ENCODE assay signal across 9 mouse cellular contexts in the genomic region with DNA sequence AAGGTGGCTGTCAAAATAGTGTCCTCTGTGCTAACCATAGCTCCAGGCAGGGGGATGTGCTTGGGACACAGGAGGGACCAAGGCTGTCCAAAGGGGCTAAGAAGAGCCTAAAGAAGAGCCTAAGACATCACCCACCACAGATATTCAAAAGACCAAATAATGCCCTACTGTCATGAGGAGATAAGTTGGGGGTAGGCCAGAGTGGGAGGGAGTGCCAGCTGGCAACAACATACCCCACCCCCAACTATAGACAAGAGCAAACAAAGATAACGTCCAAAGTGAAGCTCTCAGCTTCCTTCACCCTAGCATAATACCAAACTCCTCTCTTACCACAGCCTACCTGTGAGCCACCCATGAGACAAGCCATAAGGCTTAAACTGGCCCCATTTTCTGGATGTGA.
DNase-seq lines count a peak whose midpoint lies in the region; ATAC-seq and TF ChIP-seq lines count a peak whose summit lies in the region.
"Had no signal": no experiment of that assay in that cellular context is flagged by ENCODE, and none has a peak within 500 bp of the region (broad histone marks: within the 10 kb centered on the region; RNA-seq: fewer than 3 reads in every experiment).

No protein-coding gene starts in this region.

- DNase-seq in MEL (ENCODE audit: low read depth, low spot score), result peak; percentile 47
- DNase-seq in hindbrain, postnatal 0 days (ENCODE audit: low spot score), result no peak
- no peak for DNase-seq in frontal cortex, postnatal 14 days (ENCODE audit: low spot score in 2 of 2)
- DNase-seq in right cerebral cortex, postnatal 4 days, result no peak
- no peak for DNase-seq in Muller cell, postnatal 12 days (ENCODE audit: inconsistent ontology term)

- TF ChIP-seq CTCF in intestine, postnatal 0 days (IDR thresholded peaks at IDR 0.05; ENCODE audit: low read depth), result no peak
- TF ChIP-seq CTCF in MEL (IDR thresholded peaks at IDR 0.05 in 2 of 3, conservative IDR thresholded peaks at IDR 0.05 in 1 of 3; ENCODE audit: control insufficient read depth in 1 of 3, insufficient read depth in 1 of 3, low read depth in 2 of 3, low read length in 3 of 3, poor library complexity in 1 of 3, severe bottlenecking in 1 of 3), result no peak
- TF ChIP-seq CTCF in hindbrain, postnatal 0 days (IDR thresholded peaks at IDR 0.05; ENCODE audit: low read depth), result no peak

- peak overlapping the region; percentile 60; the same call in 1 of the 2 replicates for H3K27ac ChIP-seq in intestine, embryonic 15.5 days
- H3K27ac ChIP-seq in intestine, postnatal 0 days (ENCODE audit: low read depth, low read length), result no peak overlapping the region
- H3K27ac ChIP-seq in MEL (ENCODE audit: control insufficient read depth, low read depth, low read length), result no peak overlapping the region
- peak overlapping the region; percentile 51 for H3K27ac ChIP-seq in embryonic facial prominence, embryonic 13.5 days
- peak overlapping the region; percentile 64; the same call in 1 of the 2 replicates for H3K27ac ChIP-seq in hindbrain, postnatal 0 days
- H3K27ac ChIP-seq: macrophage had no signal

- no peaks in the 10 kb centered on the region; the same call in 1 of the 2 replicates for H3K27me3 ChIP-seq in intestine, embryonic 15.5 days (replicated peaks)
- no peaks in the 10 kb centered on the region for H3K27me3 ChIP-seq in intestine, postnatal 0 days (replicated peaks; ENCODE audit: control insufficient read depth, insufficient read depth, low read length)
- peaks cover 0 to 2% of the 10 kb centered on the region in 2 experiments; a peak in 1 of 4 replicates for H3K27me3 ChIP-seq in MEL (ENCODE audit: control insufficient read depth in 1 of 2, insufficient read depth in 2 of 2, low read length in 2 of 2)
- peaks cover 7% of the 10 kb centered on the region for H3K27me3 ChIP-seq in embryonic facial prominence, embryonic 13.5 days
- H3K27me3 ChIP-seq in hindbrain, postnatal 0 days (ENCODE audit: insufficient read depth, low read length), result no peaks in the 10 kb centered on the region

- H3K9me3 ChIP-seq in intestine, embryonic 15.5 days, result no peaks in the 10 kb centered on the region
- no peaks in the 10 kb centered on the region for H3K9me3 ChIP-seq in intestine, postnatal 0 days (ENCODE audit: control insufficient read depth)
- H3K9me3 ChIP-seq in MEL (replicated peaks; ENCODE audit: insufficient read depth, low read length), result no peaks in the 10 kb centered on the region
- H3K9me3 ChIP-seq in embryonic facial prominence, embryonic 13.5 days, result no peaks in the 10 kb centered on the region
- no peaks in the 10 kb centered on the region for H3K9me3 ChIP-seq in hindbrain, postnatal 0 days (ENCODE audit: low read length)

- no peak for TF ChIP-seq RAD21 in MEL (IDR thresholded peaks at IDR 0.05; ENCODE audit: low read depth, low read length)

- no peaks in the 10 kb centered on the region for H3K79me2 ChIP-seq in MEL (ENCODE audit: control insufficient read depth, insufficient read depth, low read length, poor library complexity)

- H3K9ac ChIP-seq in intestine, embryonic 15.5 days, result no peak overlapping the region
- no peak overlapping the region for H3K9ac ChIP-seq in intestine, postnatal 0 days (ENCODE audit: low read depth, low read length)
- H3K9ac ChIP-seq in MEL (ENCODE audit: control insufficient read depth, low read depth, low read length, poor library complexity, severe bottlenecking), result no peak overlapping the region
- H3K9ac ChIP-seq in embryonic facial prominence, embryonic 13.5 days, result no peak overlapping the region
- H3K9ac ChIP-seq in hindbrain, postnatal 0 days (replicated peaks; ENCODE audit: low read length), result no peak overlapping the region

- 19% methylated on average over 1 of the region's 1 CpGs for WGBS in intestine, embryonic 15.5 days
- 14% methylated on average over 1 of the region's 1 CpGs for WGBS in intestine, postnatal 0 days
- WGBS in embryonic facial prominence, embryonic 13.5 days, result 48% methylated on average over 1 of the region's 1 CpGs
- WGBS in hindbrain, postnatal 0 days, result 7% methylated on average over 1 of the region's 1 CpGs

- TF ChIP-seq EP300 in MEL (IDR thresholded peaks at IDR 0.05; ENCODE audit: low read depth in 1 of 2, low read length in 2 of 2), result peak in 1 of 2 experiments; percentile 50; a peak in 1 of 4 replicates

- peak overlapping the region; percentile 35 for H3K4me2 ChIP-seq in intestine, embryonic 15.5 days (replicated peaks)
- H3K4me2 ChIP-seq in intestine, postnatal 0 days (replicated peaks; ENCODE audit: low read depth), result no peak overlapping the region
- H3K4me2 ChIP-seq in embryonic facial prominence, embryonic 13.5 days, result peak overlapping the region; percentile 45
- peak overlapping the region; percentile 29 for H3K4me2 ChIP-seq in hindbrain, postnatal 0 days (ENCODE audit: low read depth, low read length)

- no peak for ATAC-seq in intestine, embryonic 15.5 days
- ATAC-seq in intestine, postnatal 0 days, result no peak
- ATAC-seq in embryonic facial prominence, embryonic 13.5 days (ENCODE audit: insufficient number of reproducible peaks, insufficient read depth, low FRiP score, low TSS enrichment, low read depth), result no peak
- ATAC-seq in hindbrain, postnatal 0 days, result peak; percentile 16; the same call in 1 of the 2 replicates

- H3K4me1 ChIP-seq in intestine, embryonic 15.5 days (replicated peaks), result peaks cover 68% of the 10 kb centered on the region
- H3K4me1 ChIP-seq in intestine, postnatal 0 days (replicated peaks; ENCODE audit: control insufficient read depth, insufficient read depth, low read length), result peaks cover 4% of the 10 kb centered on the region; the same call in 1 of the 2 replicates
- H3K4me1 ChIP-seq in MEL (ENCODE audit: control insufficient read depth in 1 of 2, insufficient read depth in 2 of 2, low read length in 2 of 2), result peaks cover 2 to 23% of the 10 kb centered on the region in 2 experiments; a peak in 3 of 4 replicates
- peaks cover 94% of the 10 kb centered on the region for H3K4me1 ChIP-seq in embryonic facial prominence, embryonic 13.5 days
- peaks cover 65% of the 10 kb centered on the region for H3K4me1 ChIP-seq in hindbrain, postnatal 0 days (ENCODE audit: insufficient read depth, low read length)

- H3K4me3 ChIP-seq in intestine, embryonic 15.5 days (replicated peaks), result no peak overlapping the region
- no peak overlapping the region for H3K4me3 ChIP-seq in intestine, postnatal 0 days (ENCODE audit: low read depth, low read length)
- peak overlapping the region in 1 of 2 experiments; percentile 39; a peak in 2 of 4 replicates for H3K4me3 ChIP-seq in MEL (ENCODE audit: control insufficient read depth in 1 of 2, insufficient read depth in 1 of 2, low read depth in 2 of 2, low read length in 2 of 2)
- 0 out of 2 replicates have a peak overlapping the region, but pooled peaks have one; percentile 12 for H3K4me3 ChIP-seq in embryonic facial prominence, embryonic 13.5 days
- H3K4me3 ChIP-seq in hindbrain, postnatal 0 days (ENCODE audit: low read length), result no peak overlapping the region

- no peak for TF ChIP-seq POLR2A in MEL (IDR thresholded peaks at IDR 0.05; ENCODE audit: control insufficient read depth in 1 of 2, insufficient read depth in 1 of 2, low read depth in 1 of 2, low read length in 2 of 2, poor library complexity in 1 of 2)

- no peaks in the 10 kb centered on the region for H3K36me3 ChIP-seq in intestine, embryonic 15.5 days
- H3K36me3 ChIP-seq in intestine, postnatal 0 days (ENCODE audit: control insufficient read depth, insufficient read depth), result no peaks in the 10 kb centered on the region
- H3K36me3 ChIP-seq in MEL (ENCODE audit: control insufficient read depth in 1 of 2, insufficient read depth in 2 of 2, low read length in 2 of 2), result peaks cover 0 to 10% of the 10 kb centered on the region in 2 experiments; a peak in 2 of 4 replicates
- H3K36me3 ChIP-seq in embryonic facial prominence, embryonic 13.5 days, result no peaks in the 10 kb centered on the region
- no peaks in the 10 kb centered on the region for H3K36me3 ChIP-seq in hindbrain, postnatal 0 days (ENCODE audit: insufficient read depth, low read length)

TF ChIP-seq in MEL, 35 proteins besides CTCF, POLR2A, EP300 and RAD21:
- TF ChIP-seq NELFE (IDR thresholded peaks at IDR 0.05; ENCODE audit: low read depth, low read length) (no peak), ZMIZ1 (IDR thresholded peaks at IDR 0.05; ENCODE audit: low read depth, low read length) (no peak), TAL1 (IDR thresholded peaks at IDR 0.05; ENCODE audit: low read length) (peak; percentile 15; the same call in 1 of the 2 replicates), ZC3H11A (IDR thresholded peaks at IDR 0.05; ENCODE audit: low read depth, low read length) (no peak), TCF12 (IDR thresholded peaks at IDR 0.05; ENCODE audit: low read depth, low read length) (peak; percentile 54), ETS1 (IDR thresholded peaks at IDR 0.05; ENCODE audit: low read depth, low read length) (peak; percentile 73), GATA1 (IDR thresholded peaks at IDR 0.05; ENCODE audit: low read depth, low read length) (peak; percentile 64)

Comparison
In these comparisons a context has a peak if more than half of its experiments do, and no peak if none do; other contexts are left out.
1. H3K27ac ChIP-seq: peak in intestine, embryonic 15.5 days (single experiment), embryonic facial prominence, embryonic 13.5 days (single experiment) and hindbrain, postnatal 0 days (single experiment); none in intestine, postnatal 0 days (single experiment) and MEL (single experiment).